Mouse (Mus musculus): ENCODE data around the gene Ifna11. TPM values are rescaled to one million over a fixed set of nuclear protein-coding genes. Genes with fewer than 3 reads are reported as not detected.
"Not testable (repeated sequence)": the region's sequence is repeated elsewhere in the genome, so short reads cannot be mapped to it uniquely, and the experiment has no call there.

Gene Ifna11
- total RNA-seq (2014; rRNA removed) (not detected in 2 replicates), polyA plus RNA-seq (2015; fragmentation: Nextera tagmentation; extraction: Ambion mirVana) (not detected in 2 replicates)

GRCm38 (mm10) chr4:88819659-88820058 is at the start of gene Ifna11:
Gene Ifna11 (plus strand): TSS chr4:88819959.
- Histone ChIP-seq H3K27me3 (ENCODE audit: insufficient read depth, low read length) (no peaks in the 10 kb centered on the region), H3K36me3 (ENCODE audit: insufficient read depth, low read length) (no peaks in the 10 kb centered on the region), H3K9me3 (ENCODE audit: low read length) (no peaks in the 10 kb centered on the region), H3K4me1 (ENCODE audit: insufficient read depth, low read length) (no peaks in the 10 kb centered on the region), H3K4me3 (ENCODE audit: low read depth, low read length) (no peak within 1 kb of the TSS), H3K4me2 (ENCODE audit: low read depth, low read length, poor library complexity, severe bottlenecking) (no peak within 1 kb of the TSS), H3K9ac (replicated peaks; ENCODE audit: low read length, poor library complexity, severe bottlenecking) (no peak within 1 kb of the TSS), H3K27ac (ENCODE audit: low read depth, low read length) (no peak within 1 kb of the TSS)
- WGBS = 89% methylated on average over 1 of the region's 1 CpGs
- no peak for DNase-seq (ENCODE audit: low spot score)
- no peak for ATAC-seq (ENCODE audit: low FRiP score)
- TF ChIP-seq CTCF (IDR thresholded peaks at IDR 0.05) = no peak

DNA sequence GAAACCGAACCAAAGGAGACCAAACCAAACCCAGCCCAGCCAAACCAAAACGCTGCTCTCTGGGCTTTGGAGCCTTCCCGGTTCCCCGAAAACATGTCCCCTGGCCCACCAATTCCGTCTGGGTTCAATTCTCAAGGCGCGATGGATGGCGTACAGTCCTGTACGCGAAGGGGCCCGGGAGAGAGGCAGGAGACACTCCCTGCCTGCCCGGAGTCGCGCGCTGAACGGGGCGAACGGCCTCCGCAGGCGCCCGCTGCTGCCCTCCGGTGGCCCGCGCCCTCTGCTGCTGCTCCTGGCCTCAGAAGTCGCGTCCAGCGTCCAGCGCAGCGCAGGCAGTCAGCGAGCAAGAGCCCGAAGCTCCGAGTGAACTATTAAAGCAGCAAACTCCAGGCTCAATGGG is 46.2 kb upstream of the Ifna11 start, which contains the start of gene Gm13290:
Gm13290 (plus strand) TSS at position 301 of the 400 bp plus-strand sequence.
- H3K4me3 ChIP-seq (ENCODE audit: low read depth, low read length); ATAC-seq (ENCODE audit: low FRiP score); H3K4me2 ChIP-seq (ENCODE audit: low read depth, low read length, poor library complexity, severe bottlenecking); H3K9ac ChIP-seq (replicated peaks; ENCODE audit: low read length, poor library complexity, severe bottlenecking); H3K9me3 ChIP-seq (ENCODE audit: low read length); H3K4me1 ChIP-seq (ENCODE audit: insufficient read depth, low read length); H3K27ac ChIP-seq (ENCODE audit: low read depth, low read length); DNase-seq (ENCODE audit: low spot score); H3K36me3 ChIP-seq (ENCODE audit: insufficient read depth, low read length); H3K27me3 ChIP-seq (ENCODE audit: insufficient read depth, low read length): not testable (repeated sequence)
- no CpG with 5 or more reads among the region's 32 CpGs for WGBS

- not testable (repeated sequence) for H3K27ac ChIP-seq (ENCODE audit: low read depth, low read length); H3K4me3 ChIP-seq (ENCODE audit: low read depth, low read length); H3K4me2 ChIP-seq (ENCODE audit: low read depth, low read length, poor library complexity, severe bottlenecking); H3K9ac ChIP-seq (replicated peaks; ENCODE audit: low read length, poor library complexity, severe bottlenecking); H3K9me3 ChIP-seq (ENCODE audit: low read length); DNase-seq (ENCODE audit: low spot score); H3K36me3 ChIP-seq (ENCODE audit: insufficient read depth, low read length); ATAC-seq (ENCODE audit: low FRiP score); H3K27me3 ChIP-seq (ENCODE audit: insufficient read depth, low read length); H3K4me1 ChIP-seq (ENCODE audit: insufficient read depth, low read length)
- no CpG with 5 or more reads among the region's 29 CpGs for WGBS
Observed at GRCm38 (mm10) chr4:88776622-88777021, 43.1 kb upstream of the Ifna11 start, which contains the start of gene Gm13289. Gene Gm13289 (plus strand): TSS chr4:88776922.

DNA sequence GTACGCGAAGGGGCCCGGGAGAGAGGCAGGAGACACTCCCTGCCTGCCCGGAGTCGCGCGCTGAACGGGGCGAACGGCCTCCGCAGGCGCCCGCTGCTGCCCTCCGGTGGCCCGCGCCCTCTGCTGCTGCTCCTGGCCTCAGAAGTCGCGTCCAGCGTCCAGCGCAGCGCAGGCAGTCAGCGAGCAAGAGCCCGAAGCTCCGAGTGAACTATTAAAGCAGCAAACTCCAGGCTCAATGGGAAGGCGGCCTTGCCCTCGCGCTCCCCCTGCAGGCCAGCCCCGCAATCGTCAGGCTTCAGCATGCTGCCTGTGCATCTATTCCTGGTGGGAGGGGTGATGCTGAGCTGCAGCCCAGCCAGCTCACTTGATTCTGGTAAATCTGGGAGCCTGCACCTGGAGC is 40.2 kb upstream of the Ifna11 start, which contains the start of gene Gm13272:
Gm13272 (plus strand) TSS at position 301 of the 400 bp plus-strand sequence.
- H3K4me2 ChIP-seq (ENCODE audit: low read depth, low read length, poor library complexity, severe bottlenecking); ATAC-seq (ENCODE audit: low FRiP score); H3K9ac ChIP-seq (replicated peaks; ENCODE audit: low read length, poor library complexity, severe bottlenecking); DNase-seq (ENCODE audit: low spot score); H3K27me3 ChIP-seq (ENCODE audit: insufficient read depth, low read length); H3K9me3 ChIP-seq (ENCODE audit: low read length); H3K4me1 ChIP-seq (ENCODE audit: insufficient read depth, low read length); H3K36me3 ChIP-seq (ENCODE audit: insufficient read depth, low read length); H3K27ac ChIP-seq (ENCODE audit: low read depth, low read length); H3K4me3 ChIP-seq (ENCODE audit: low read depth, low read length): not testable (repeated sequence)
- WGBS = no CpG with 5 or more reads among the region's 29 CpGs

- not testable (repeated sequence) for ATAC-seq (ENCODE audit: low FRiP score); DNase-seq (ENCODE audit: low spot score); H3K4me2 ChIP-seq (ENCODE audit: low read depth, low read length, poor library complexity, severe bottlenecking); H3K9me3 ChIP-seq (ENCODE audit: low read length); H3K9ac ChIP-seq (replicated peaks; ENCODE audit: low read length, poor library complexity, severe bottlenecking); H3K4me1 ChIP-seq (ENCODE audit: insufficient read depth, low read length); H3K27me3 ChIP-seq (ENCODE audit: insufficient read depth, low read length); H3K27ac ChIP-seq (ENCODE audit: low read depth, low read length); H3K4me3 ChIP-seq (ENCODE audit: low read depth, low read length); H3K36me3 ChIP-seq (ENCODE audit: insufficient read depth, low read length)
- 51% methylated on average over 13 of the region's 18 CpGs for WGBS
Observed at GRCm38 (mm10) chr4:88780320-88780719, 39.4 kb upstream of the Ifna11 start.

- H3K36me3 ChIP-seq (ENCODE audit: insufficient read depth, low read length); H3K9ac ChIP-seq (replicated peaks; ENCODE audit: low read length, poor library complexity, severe bottlenecking); H3K4me2 ChIP-seq (ENCODE audit: low read depth, low read length, poor library complexity, severe bottlenecking); DNase-seq (ENCODE audit: low spot score); ATAC-seq (ENCODE audit: low FRiP score); H3K9me3 ChIP-seq (ENCODE audit: low read length); H3K27ac ChIP-seq (ENCODE audit: low read depth, low read length); H3K4me3 ChIP-seq (ENCODE audit: low read depth, low read length); H3K4me1 ChIP-seq (ENCODE audit: insufficient read depth, low read length); H3K27me3 ChIP-seq (ENCODE audit: insufficient read depth, low read length): not testable (repeated sequence)
- WGBS = 10% methylated on average over 3 of the region's 7 CpGs
Observed at GRCm38 (mm10) chr4:88781831-88782230, 37.9 kb upstream of the Ifna11 start, which contains the start of gene Ifnz. Gene Ifnz (plus strand): TSS chr4:88782131.

All from midbrain, postnatal 0 days (tissue).